Mouse (Mus musculus) inflammation-experienced regulatory T-cells, adult 6 months (primary cell): ENCODE data around the gene Iqck. TPM values are rescaled to one million over a fixed set of nuclear protein-coding genes. Genes with fewer than 3 reads are reported as not detected.

Experiments
- ATAC-seq: one replicate; pipeline ENCODE4 v1.8.0; 2017
- polyA plus RNA-seq, 3 experiments: library from polyadenylated mRNA; unstranded; fragments of 100-300 nt; shearing (Covaris generic); gene quantifications; one replicate each; pipeline ENCODE4 v1.2.1; 2017

The Iqck gene
- polyA plus RNA-seq, 3 experiments from 2014 or later, result 0.55 TPM; not detected in 2

- no peak for ATAC-seq
These were observed 4.0 kb upstream of the Iqck start for GRCm38 (mm10) chr7:118851571-118851970.

GRCm38 (mm10) chr7:118852611-118853010, 2.9 kb upstream of the Iqck start:
- no peak for ATAC-seq

GRCm38 (mm10) chr7:118854606-118855005, 946 bp upstream of the Iqck start:
- ATAC-seq, result no peak

- ATAC-seq, result peak; percentile 23
These were observed 339 bp downstream of the Iqck start, which contains the start of gene Knop1 for GRCm38 (mm10) chr7:118855877-118856304. Knop1 (minus strand) TSS chr7:118856254.

GRCm38 (mm10) chr7:118858640-118859039, 3.1 kb downstream of the Iqck start:
- no peak for ATAC-seq

GRCm38 (mm10) chr7:118865362-118865761, 9.8 kb downstream of the Iqck start:
- ATAC-seq, result no peak

GRCm38 (mm10) chr7:118879466-118880029, 24.0 kb downstream of the Iqck start:
- ATAC-seq, result no peak

- no peak for ATAC-seq
These were observed 28.4 kb downstream of the Iqck start for GRCm38 (mm10) chr7:118883957-118884356.

- ATAC-seq, result no peak
These were observed 29.4 kb downstream of the Iqck start for GRCm38 (mm10) chr7:118884969-118885368.

- ATAC-seq, result no peak
These were observed 31.9 kb downstream of the Iqck start for GRCm38 (mm10) chr7:118887303-118888055.

- no peak for ATAC-seq
These were observed 33.6 kb downstream of the Iqck start for GRCm38 (mm10) chr7:118889046-118889680.

GRCm38 (mm10) chr7:118895469-118896450, 40.2 kb downstream of the Iqck start:
- no peak for ATAC-seq

GRCm38 (mm10) chr7:118898063-118898462, 42.5 kb downstream of the Iqck start:
- no peak for ATAC-seq

- no peak for ATAC-seq
These were observed 44.5 kb downstream of the Iqck start for GRCm38 (mm10) chr7:118900090-118900489.

GRCm38 (mm10) chr7:118902944-118903343, 47.4 kb downstream of the Iqck start:
- no peak for ATAC-seq

GRCm38 (mm10) chr7:118903879-118904278, 48.3 kb downstream of the Iqck start:
- ATAC-seq, result no peak

GRCm38 (mm10) chr7:118904530-118904929, 49.0 kb downstream of the Iqck start:
- ATAC-seq, result no peak

- ATAC-seq, result no peak
These were observed 53.5 kb downstream of the Iqck start for GRCm38 (mm10) chr7:118908961-118909515.

GRCm38 (mm10) chr7:118910464-118910863, 54.9 kb downstream of the Iqck start:
- ATAC-seq, result no peak

- ATAC-seq, result no peak
These were observed 55.6 kb downstream of the Iqck start for GRCm38 (mm10) chr7:118911170-118911569.

GRCm38 (mm10) chr7:118911571-118911970, 56.0 kb downstream of the Iqck start:
- no peak for ATAC-seq

- ATAC-seq, result no peak
These were observed 56.5 kb downstream of the Iqck start for GRCm38 (mm10) chr7:118912049-118912490.
